Mouse (Mus musculus) small intestine, adult 2 months (tissue): ENCODE measurements around the gene Obsl1. TPM values are rescaled to one million over a fixed set of nuclear protein-coding genes. Genes with fewer than 3 reads are reported as not detected.

Source experiments
- H3K27ac ChIP-seq: fragments of 200-500 bp; 2 replicates; pipeline ENCODE4 v1.5.1; 2012; ENCODE audit warnings: low read depth, low read length, control low read depth, inconsistent platforms; ENCODE audit not compliant: insufficient read depth
- H3K27me3 ChIP-seq: fragments of 200-500 bp; 2 replicates; pipeline ENCODE4 v1.6.1; 2012; ENCODE audit warnings: mild to moderate bottlenecking, moderate library complexity, low read length, inconsistent platforms; ENCODE audit not compliant: control insufficient read depth, insufficient read depth
- H3K36me3 ChIP-seq: fragments of 200-500 bp; 2 replicates; pipeline ENCODE4 v1.6.1; 2012; ENCODE audit warnings: mild to moderate bottlenecking, low read length, control low read depth, inconsistent platforms; ENCODE audit not compliant: control insufficient read depth, insufficient read depth
- H3K4me1 ChIP-seq: fragments of 200-500 bp; 2 replicates; pipeline ENCODE4 v1.6.1; 2012; ENCODE audit warnings: low read length, inconsistent platforms, mixed read lengths; ENCODE audit not compliant: control insufficient read depth, insufficient read depth, insufficient read length
- H3K4me3 ChIP-seq: fragments of 200-500 bp; 2 replicates; pipeline ENCODE4 v1.5.1; 2012; ENCODE audit warnings: low read depth, mild to moderate bottlenecking, control low read depth, inconsistent platforms, low read length, moderate library complexity
- CTCF ChIP-seq: fragments of 200-500 bp; IDR thresholded peaks from 2 replicates; pipeline ENCODE4 v1.5.1; 2012; ENCODE audit warnings: low read depth, mild to moderate bottlenecking, control low read depth, inconsistent platforms, low read length, moderate library complexity, mixed read lengths; ENCODE audit not compliant: insufficient replicate concordance, insufficient read length; ENCODE audit errors: extremely low read depth
- POLR2A ChIP-seq: fragments of 200-500 bp; IDR thresholded peaks from 2 replicates; pipeline ENCODE4 v1.6.1; 2012; ENCODE audit warnings: low read depth, mild to moderate bottlenecking, control low read depth, inconsistent platforms, low read length, moderate library complexity
- WGBS: fragments of 180-500 bp; shearing (Covaris S2); methylation state at CpG from one replicate; pipeline ENCODE4 v1.1.7; 2018; 5-methylcytosine and 5-hydroxymethylcytosine counted together
- polyA plus RNA-seq: library from polyadenylated mRNA; depleted of rRNA; stranded (reverse); fragments of >200 nt; gene quantifications from 2 replicates; pipeline ENCODE4 v1.2.3, GENCODE M21; 2012

Obsl1 gene
- polyA plus RNA-seq, 1 experiment = 4.3 TPM

GRCm38 (mm10) chr1:75505159-75505955 is 895 bp downstream of the Obsl1 start:
- no peak for TF ChIP-seq POLR2A
- TF ChIP-seq CTCF = no peak
- Histone ChIP-seq H3K36me3 (no peaks in the 10 kb centered on the region), H3K27me3 (peaks cover 13% of the 10 kb centered on the region), H3K4me1 (no peaks in the 10 kb centered on the region), H3K4me3 (peak overlapping the region; percentile 66), H3K27ac (no peak overlapping the region)
- 1% methylated on average over 84 of the region's 84 CpGs for WGBS

- Histone ChIP-seq H3K36me3 (no peaks in the 10 kb centered on the region), H3K27ac (no peak overlapping the region), H3K27me3 (peaks cover 13% of the 10 kb centered on the region), H3K4me3 (no peak overlapping the region), H3K4me1 (no peaks in the 10 kb centered on the region)
- 73% methylated on average over 9 of the region's 9 CpGs for WGBS
- TF ChIP-seq CTCF (no peak), POLR2A (no peak)
These were observed 1.8 kb downstream of the Obsl1 start for GRCm38 (mm10) chr1:75504256-75505045.

DNA sequence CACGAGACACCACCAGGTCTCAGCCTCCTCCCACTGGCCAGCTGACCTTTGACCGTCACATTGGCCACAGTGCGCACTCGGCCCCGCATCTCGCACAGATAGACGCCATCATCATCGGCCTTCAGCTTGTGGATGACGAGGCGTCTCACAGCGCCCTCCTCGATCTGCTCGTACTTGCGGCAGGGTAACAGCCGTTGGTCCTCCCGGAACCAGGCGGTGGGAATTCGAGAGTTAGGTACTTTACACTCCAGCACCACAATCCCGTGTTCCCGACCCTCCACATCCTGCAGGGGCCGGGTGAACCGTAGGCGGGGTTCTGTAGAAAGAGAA is 2.6 kb downstream of the Obsl1 start:
- TF ChIP-seq POLR2A (no peak), CTCF (no peak)
- no peaks in the 10 kb centered on the region for H3K4me1 ChIP-seq
- peaks cover 13% of the 10 kb centered on the region for H3K27me3 ChIP-seq
- no peaks in the 10 kb centered on the region for H3K36me3 ChIP-seq
- no peak overlapping the region for H3K4me3 ChIP-seq
- WGBS = 84% methylated on average over 23 of the region's 23 CpGs
- no peak overlapping the region for H3K27ac ChIP-seq

GRCm38 (mm10) chr1:75502945-75503650 is 3.2 kb downstream of the Obsl1 start:
- no peak overlapping the region for H3K4me3 ChIP-seq
- peaks cover 13% of the 10 kb centered on the region for H3K27me3 ChIP-seq
- H3K36me3 ChIP-seq = no peaks in the 10 kb centered on the region
- TF ChIP-seq POLR2A = no peak
- no peak for TF ChIP-seq CTCF
- WGBS = 87% methylated on average over 25 of the region's 25 CpGs
- H3K4me1 ChIP-seq = no peaks in the 10 kb centered on the region
- no peak overlapping the region for H3K27ac ChIP-seq

- no peaks in the 10 kb centered on the region for H3K36me3 ChIP-seq
- no peaks in the 10 kb centered on the region for H3K4me1 ChIP-seq
- no peak for TF ChIP-seq CTCF
- no peak for TF ChIP-seq POLR2A
- no peak overlapping the region for H3K27ac ChIP-seq
- WGBS = 92% methylated on average over 9 of the region's 9 CpGs
- no peak overlapping the region for H3K4me3 ChIP-seq
- peaks cover 13% of the 10 kb centered on the region for H3K27me3 ChIP-seq
These were observed 4.3 kb downstream of the Obsl1 start for GRCm38 (mm10) chr1:75501905-75502304.

DNA sequence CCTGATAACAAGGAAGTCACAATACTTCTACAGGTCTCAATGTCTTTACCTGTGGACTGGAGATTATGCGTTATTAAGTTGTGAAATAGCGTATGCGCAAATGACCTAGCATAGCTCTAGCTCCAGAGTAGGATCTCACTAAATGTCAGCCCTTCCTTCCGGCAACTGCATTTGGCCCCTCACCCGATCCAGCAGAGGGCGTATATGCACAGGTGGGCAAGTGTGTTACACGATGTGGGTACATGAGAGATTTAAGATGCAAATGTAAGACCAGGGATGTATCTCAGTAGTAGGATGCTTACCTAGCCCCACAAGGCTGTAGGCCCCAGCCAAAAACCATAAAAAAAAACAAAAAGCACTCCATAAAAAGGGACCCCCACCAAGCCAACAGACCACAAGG is 6.8 kb downstream of the Obsl1 start:
- TF ChIP-seq CTCF (peak; percentile 14; the same call in 1 of the 2 replicates), POLR2A (no peak)
- H3K27ac ChIP-seq = no peak overlapping the region
- H3K36me3 ChIP-seq = no peaks in the 10 kb centered on the region
- no peak overlapping the region for H3K4me3 ChIP-seq
- H3K4me1 ChIP-seq = no peaks in the 10 kb centered on the region
- H3K27me3 ChIP-seq = no peaks in the 10 kb centered on the region
- 70% methylated on average over 7 of the region's 7 CpGs for WGBS

DNA sequence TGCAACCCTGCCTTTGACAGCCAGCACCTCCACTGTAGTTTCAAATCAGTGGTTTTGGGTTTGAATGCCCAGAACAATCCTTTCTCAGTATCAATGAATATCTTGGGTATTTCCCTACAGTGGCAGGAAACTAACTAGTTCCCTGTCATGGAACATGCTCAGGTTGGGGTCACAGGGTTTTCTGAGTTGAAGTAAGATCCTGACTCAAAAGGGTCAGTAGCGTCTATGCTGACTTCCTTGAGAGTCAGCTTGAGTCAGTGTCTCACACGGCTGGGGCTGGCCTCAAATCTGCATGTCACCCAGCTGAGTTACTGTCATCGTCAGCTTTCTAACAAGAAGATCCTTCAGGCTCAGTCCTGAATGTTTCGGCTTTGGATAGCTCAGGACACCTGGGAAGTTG is 7.4 kb downstream of the Obsl1 start:
- Histone ChIP-seq H3K36me3 (no peaks in the 10 kb centered on the region), H3K4me1 (no peaks in the 10 kb centered on the region), H3K27ac (no peak overlapping the region), H3K27me3 (no peaks in the 10 kb centered on the region), H3K4me3 (no peak overlapping the region)
- TF ChIP-seq POLR2A = no peak
- no peak for TF ChIP-seq CTCF
- WGBS = 82% methylated on average over 4 of the region's 4 CpGs
